Mouse (Mus musculus) hematopoietic stem cell, adult 5-6 weeks (primary cell): ENCODE data around the gene Pole3. TPM values are rescaled to one million over a fixed set of nuclear protein-coding genes. Genes with fewer than 3 reads are reported as not detected.

Experiments
- ATAC-seq, 2 experiments: fragments of 125-278 bp in 1 of 2; replicated peaks in 1 of 2; 2 replicates each; pipeline ENCODE4 v1.8.0; 2016 to 2017; ENCODE audit warnings: inconsistent platforms in 2 of 2, mild to moderate bottlenecking in 2 of 2, moderate number of reproducible peaks in 2 of 2, low read depth in 1 of 2, moderate TSS enrichment in 1 of 2; ENCODE audit not compliant: low FRiP score in 2 of 2, poor library complexity in 2 of 2, severe bottlenecking in 2 of 2, insufficient read depth in 1 of 2, low TSS enrichment in 1 of 2
- total RNA-seq: library from RNA; stranded (forward); fragments of 172-1452, 232-1000 nt; gene quantifications from 2 replicates; pipeline ENCODE4 v1.2.3, GENCODE M21; 2017

Pole3 gene
- total RNA-seq, 1 experiment from 2014 or later: 78.2 TPM

DNA sequence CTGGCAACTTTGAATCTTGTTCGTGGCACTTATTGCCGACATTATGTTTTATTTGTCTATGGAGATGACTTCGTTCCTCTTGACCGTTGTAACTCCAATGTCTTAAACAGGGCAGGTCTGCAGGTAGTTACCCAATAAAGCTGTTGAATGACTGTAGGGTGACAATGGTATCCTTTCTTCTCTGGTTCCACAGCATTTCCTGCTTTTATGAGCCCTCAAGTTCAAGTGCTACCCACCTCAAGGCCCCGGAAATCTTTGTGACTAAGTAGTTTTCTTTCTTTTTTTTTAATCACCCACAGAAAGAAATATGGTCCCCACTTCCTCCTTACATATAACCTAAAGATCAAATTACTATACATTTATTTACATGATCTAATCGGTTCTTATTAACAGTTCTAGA lies 49.1 kb downstream of the Pole3 start:
- no peak for ATAC-seq

DNA sequence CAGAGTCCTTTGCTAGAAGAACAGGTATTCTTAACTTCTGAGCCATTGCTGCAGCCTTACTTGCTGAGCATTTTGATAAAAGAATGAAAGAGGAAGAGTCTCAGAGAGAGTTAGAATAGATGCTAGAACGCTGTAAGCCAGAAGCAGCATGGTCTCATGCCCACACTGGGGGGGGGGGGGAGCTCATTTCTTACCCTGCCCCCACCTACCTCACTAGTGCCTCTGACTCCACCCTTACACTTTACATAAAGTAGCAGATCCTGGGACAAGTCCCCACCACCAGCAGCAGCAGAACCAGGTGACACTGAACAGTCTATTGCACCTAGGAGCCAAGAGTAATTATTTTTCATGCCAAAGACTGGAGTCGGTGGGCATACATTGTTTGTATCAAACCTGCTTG lies 49.7 kb downstream of the Pole3 start:
- ATAC-seq: no peak

Other genes starting within 250 kb of the Pole3 start
- 51.0 and 68.2 TPM in 2 replicates for gene Fkbp15, start 164.5 kb downstream of the Pole3 start, total RNA-seq
- 11.9 and 14.7 TPM in 2 replicates for gene Slc31a1, start 164.3 kb downstream of the Pole3 start, total RNA-seq
- gene Cdc26, start 116.4 kb downstream of the Pole3 start, total RNA-seq: 106 and 205 TPM in 2 replicates
- gene Prpf4, start 116.3 kb downstream of the Pole3 start, total RNA-seq: 18.6 and 19.6 TPM in 2 replicates
- gene Rnf183, start 89.8 kb downstream of the Pole3 start, total RNA-seq: not detected in 2 replicates
- 4.0 and 5.8 TPM in 2 replicates for gene Wdr31, start 54.2 kb downstream of the Pole3 start, total RNA-seq
- 0.94 and 1.2 TPM in 2 replicates for gene Bspry, start 45.0 kb downstream of the Pole3 start, total RNA-seq
- gene Hdhd3, start 21.6 kb downstream of the Pole3 start, total RNA-seq: 3.1 and 3.3 TPM in 2 replicates
- 28.8 and 35.6 TPM in 2 replicates for gene Alad, start 5.2 kb downstream of the Pole3 start, total RNA-seq
- gene 4933430I17Rik, start 301 bp upstream of the Pole3 start, total RNA-seq: not detected in 2 replicates
- 23.5 and 23.7 TPM in 2 replicates for gene Rgs3, start 34.8 kb upstream of the Pole3 start, total RNA-seq